Mouse (Mus musculus): ENCODE data around the gene Hist1h2bg. TPM values are rescaled to one million over a fixed set of nuclear protein-coding genes. Genes with fewer than 3 reads are reported as not detected.

Hist1h2bg gene
- polyA plus RNA-seq (2012; ENCODE audit: low replicate concordance): 19.7 and 30.7 TPM in 2 replicates

DNA sequence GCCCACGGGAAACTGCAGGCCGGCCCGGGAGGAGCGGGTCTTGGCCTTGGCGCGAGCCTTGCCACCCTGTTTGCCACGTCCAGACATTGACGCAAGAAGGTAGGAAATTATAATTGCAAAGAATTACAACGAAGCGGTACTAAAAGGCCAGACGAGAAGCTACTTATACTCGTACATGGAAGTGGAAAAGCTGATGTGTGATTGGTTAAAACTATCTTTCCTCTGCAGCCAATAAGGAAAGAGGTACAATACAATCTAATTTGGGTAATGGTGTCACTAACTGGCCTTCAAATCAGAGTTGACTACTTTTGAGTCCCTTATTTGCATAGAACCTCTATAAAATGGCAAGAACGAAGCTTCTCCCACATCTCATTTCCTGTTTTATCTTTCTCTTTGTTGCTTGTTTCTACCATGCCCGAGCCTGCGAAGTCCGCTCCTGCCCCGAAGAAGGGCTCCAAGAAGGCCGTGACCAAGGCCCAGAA is at the start of gene Hist1h2bg, which contains the start of gene Hist1h2ae:
Gene Hist1h2bg (plus strand): TSS at position 375 of the 482 bp plus-strand sequence.
Gene Hist1h2ae (minus strand): TSS at position 199 of the 482 bp plus-strand sequence.

DNA sequence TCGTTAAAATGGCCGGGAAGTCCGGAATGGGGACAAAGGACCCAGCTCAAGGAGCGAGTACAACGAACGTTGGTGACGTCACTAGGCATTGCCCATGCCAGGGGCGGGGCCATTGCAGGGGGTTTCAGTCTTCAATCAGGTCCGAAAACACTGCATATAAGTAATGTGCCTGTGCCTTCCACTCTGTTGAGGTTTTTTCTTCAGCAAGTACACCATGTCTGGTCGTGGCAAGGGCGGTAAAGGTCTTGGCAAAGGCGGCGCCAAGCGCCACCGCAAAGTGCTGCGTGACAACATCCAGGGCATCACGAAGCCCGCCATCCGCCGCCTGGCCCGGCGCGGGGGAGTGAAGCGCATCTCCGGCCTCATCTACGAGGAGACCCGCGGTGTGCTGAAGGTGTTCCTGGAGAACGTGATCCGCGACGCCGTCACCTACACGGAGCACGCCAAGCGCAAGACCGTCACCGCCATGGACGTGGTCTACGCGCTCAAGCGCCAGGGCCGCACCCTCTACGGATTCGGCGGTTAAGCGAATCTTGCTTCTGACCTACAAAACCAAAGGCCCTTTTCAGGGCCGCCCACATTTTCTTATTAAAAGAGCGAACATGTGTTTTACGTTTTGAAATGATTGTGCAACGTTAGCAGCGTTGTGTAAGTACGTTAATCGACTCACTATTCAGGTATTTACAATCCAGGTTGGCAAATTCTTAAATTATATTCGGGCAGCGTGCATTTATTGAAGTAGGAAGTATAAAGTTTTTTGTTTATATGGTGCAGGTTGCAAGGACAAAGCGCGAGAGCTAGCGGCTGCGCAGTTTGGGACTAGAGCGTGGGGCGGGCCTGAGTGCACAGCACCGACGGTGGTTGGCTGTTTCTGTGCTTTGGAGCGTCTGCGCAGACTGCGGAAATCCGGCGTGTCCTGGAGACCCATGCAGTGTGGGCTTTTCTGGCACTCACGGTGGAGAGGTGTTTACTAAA is 40.0 kb upstream of the Hist1h2bg start, which contains the start of gene Hist1h4h:
Gene Hist1h4h (plus strand): TSS at position 150 of the 975 bp plus-strand sequence.

DNA sequence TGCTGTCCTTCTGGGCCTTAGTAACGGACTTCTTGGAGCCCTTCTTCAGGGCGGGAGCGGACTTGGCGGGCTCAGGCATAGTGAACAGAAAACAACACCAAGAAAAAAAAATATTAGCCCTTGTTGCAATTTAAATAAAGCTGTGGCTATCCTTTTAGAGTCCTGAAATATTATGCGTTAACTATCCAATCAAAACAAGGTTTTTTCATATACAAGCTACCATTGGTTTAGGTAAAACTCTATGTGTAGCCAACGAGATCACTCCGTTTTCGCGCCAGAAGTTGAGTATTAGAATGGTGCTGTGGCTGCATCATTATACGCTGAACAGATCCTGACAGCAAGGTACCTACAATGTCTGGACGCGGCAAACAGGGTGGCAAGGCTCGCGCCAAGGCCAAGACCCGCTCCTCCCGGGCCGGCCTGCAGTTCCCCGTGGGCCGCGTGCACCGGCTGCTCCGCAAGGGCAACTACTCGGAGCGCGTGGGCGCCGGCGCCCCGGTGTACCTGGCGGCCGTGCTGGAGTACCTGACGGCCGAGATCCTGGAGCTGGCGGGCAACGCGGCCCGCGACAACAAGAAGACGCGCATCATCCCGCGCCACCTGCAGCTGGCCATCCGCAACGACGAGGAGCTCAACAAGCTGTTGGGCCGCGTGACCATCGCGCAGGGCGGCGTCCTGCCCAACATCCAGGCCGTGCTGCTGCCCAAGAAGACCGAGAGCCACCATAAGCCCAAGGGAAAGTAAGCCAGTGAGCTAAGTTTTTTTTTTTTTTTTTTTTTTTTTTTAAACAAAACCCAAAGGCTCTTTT is 37.4 kb upstream of the Hist1h2bg start, which contains the start of gene Hist1h2af:
Gene Hist1h2af (plus strand): TSS at position 347 of the 808 bp plus-strand sequence.

DNA sequence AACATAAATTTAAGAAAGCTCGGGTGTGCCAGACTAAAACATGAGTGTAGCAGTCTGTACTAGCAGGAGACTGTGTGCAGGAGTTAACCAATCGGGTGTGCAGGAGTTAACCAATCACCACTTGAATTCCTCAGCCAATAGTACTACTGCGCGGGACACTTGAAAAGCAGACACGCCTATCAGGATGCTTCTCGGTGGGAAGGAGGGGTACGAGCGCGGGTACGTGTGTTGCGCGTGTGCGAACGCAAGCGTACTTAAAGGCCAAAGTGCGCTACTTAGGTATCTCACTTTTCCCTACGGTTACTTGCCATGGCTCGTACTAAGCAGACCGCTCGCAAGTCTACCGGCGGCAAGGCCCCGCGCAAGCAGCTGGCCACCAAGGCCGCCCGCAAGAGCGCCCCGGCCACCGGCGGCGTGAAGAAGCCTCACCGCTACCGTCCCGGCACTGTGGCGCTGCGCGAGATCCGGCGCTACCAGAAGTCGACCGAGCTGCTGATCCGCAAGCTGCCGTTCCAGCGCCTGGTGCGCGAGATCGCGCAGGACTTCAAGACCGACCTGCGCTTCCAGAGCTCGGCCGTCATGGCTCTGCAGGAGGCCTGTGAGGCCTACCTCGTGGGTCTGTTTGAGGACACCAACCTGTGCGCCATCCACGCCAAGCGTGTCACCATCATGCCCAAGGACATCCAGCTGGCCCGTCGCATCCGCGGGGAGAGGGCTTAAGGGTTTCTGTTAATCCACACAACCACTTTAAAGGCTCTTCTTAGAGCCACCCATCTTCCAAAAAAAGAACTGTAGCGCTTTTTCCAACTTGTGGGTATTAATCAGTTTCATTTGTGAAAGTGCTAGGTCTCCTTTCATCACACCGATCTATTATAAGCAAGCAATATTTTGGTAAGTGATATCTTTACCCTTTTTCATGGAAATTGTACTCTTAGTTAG is 35.8 kb upstream of the Hist1h2bg start, which contains the start of gene Hist1h3g:
Gene Hist1h3g (plus strand): TSS at position 286 of the 939 bp plus-strand sequence.

DNA sequence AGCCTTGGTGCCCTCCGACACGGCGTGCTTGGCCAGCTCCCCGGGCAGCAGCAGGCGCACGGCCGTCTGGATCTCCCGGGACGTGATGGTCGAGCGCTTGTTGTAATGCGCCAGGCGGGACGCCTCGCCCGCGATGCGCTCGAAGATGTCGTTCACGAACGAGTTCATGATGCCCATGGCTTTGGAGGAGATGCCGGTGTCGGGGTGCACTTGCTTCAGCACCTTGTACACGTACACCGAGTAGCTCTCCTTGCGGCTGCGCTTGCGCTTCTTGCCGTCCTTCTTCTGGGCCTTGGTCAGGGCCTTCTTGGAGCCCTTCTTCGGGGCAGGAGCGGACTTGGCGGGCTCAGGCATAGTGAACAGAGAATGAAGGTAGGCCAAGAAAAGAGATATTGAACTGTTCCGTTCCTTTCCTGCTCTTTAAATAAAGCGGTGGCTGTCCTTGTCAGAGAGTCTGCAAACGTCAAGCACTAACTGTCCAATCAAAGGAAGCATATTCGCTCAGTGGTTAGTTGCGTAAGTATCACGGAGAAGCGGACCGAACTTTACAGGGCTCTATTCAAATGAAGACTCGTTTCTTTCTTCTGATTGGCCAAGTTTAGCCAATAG is 28.1 kb upstream of the Hist1h2bg start, which contains the start of gene Hist1h2bh:
Gene Hist1h2bh (minus strand): TSS at position 394 of the 609 bp plus-strand sequence.

DNA sequence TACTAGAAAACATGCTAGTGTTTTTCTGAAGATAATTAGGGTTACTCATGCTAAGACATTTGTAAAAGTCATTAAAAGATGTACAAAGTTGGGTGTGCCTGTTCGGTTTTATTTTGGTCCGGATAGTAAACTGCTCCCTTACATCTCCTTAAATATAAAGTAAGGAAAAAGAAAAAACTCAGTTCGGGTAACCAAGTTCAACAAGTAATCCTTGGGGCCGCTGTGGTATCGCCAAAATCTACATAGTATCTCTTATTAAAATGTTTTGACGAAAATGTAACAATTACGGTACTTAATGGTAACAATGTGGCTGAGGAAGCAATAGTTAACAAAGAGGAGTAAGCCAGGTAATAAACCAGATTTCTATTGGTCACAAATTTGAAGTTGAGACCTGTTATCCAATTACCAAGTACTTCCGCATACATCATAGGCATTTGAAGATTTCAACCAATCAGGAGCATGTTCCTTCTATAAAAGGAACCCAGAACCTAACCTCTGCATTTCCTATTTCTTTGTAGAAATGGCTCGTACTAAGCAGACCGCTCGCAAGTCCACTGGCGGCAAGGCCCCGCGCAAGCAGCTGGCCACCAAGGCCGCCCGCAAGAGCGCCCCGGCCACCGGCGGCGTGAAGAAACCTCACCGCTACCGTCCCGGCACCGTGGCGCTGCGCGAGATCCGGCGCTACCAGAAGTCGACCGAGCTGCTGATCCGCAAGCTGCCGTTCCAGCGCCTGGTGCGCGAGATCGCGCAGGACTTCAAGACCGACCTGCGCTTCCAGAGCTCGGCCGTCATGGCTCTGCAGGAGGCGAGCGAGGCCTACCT is 27.0 kb upstream of the Hist1h2bg start, which contains the start of gene Hist1h3f:
Gene Hist1h3f (plus strand): TSS at position 88 of the 822 bp plus-strand sequence.

DNA sequence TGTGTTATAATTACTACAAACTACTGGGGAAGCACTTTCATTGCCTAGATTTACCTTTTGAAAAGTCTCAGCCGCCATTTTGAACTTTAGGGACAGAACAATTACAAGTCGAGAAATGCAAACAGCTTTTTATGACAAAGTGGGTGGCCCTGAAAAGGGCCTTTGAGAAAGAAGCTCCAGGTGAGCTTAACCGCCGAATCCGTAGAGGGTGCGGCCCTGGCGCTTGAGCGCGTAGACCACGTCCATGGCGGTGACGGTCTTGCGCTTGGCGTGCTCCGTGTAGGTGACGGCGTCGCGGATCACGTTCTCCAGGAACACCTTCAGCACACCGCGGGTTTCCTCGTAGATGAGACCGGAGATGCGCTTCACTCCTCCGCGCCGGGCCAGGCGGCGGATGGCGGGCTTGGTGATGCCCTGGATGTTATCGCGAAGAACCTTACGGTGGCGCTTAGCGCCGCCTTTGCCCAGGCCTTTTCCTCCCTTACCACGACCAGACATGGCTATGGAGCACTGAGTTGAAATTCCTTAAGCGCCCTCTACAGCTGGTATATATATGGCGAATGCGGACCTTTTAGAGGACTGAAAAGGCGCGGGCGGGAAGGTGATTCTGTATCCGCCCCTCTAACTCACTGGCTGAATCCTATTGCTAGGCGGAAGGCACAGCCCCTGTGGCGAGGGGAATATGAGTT is 19.9 kb upstream of the Hist1h2bg start, which contains the start of gene Hist1h4f:
Gene Hist1h4f (minus strand): TSS at position 503 of the 689 bp plus-strand sequence.

DNA sequence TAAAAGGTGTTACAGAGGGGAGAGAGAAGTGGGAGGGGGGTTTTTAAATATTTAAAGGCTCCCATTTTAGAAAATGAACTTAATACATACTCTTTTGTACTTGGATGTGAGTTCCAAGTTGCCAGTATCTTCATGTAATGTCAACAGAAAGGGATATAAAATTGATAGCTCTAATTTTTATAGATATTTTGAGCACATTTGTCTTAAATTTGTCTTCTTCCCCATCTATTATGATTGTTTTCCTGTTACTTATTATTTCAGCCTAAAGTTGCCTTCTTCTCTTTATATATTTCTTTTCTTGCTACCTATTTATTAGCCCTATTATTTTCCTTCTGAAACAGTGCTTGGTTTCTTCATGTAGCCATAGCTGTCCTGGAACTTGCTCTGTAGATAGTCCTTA is 18.2 kb upstream of the Hist1h2bg start, which contains the start of gene Hist1h1d:
Gene Hist1h1d (plus strand): TSS at position 301 of the 400 bp plus-strand sequence.

DNA sequence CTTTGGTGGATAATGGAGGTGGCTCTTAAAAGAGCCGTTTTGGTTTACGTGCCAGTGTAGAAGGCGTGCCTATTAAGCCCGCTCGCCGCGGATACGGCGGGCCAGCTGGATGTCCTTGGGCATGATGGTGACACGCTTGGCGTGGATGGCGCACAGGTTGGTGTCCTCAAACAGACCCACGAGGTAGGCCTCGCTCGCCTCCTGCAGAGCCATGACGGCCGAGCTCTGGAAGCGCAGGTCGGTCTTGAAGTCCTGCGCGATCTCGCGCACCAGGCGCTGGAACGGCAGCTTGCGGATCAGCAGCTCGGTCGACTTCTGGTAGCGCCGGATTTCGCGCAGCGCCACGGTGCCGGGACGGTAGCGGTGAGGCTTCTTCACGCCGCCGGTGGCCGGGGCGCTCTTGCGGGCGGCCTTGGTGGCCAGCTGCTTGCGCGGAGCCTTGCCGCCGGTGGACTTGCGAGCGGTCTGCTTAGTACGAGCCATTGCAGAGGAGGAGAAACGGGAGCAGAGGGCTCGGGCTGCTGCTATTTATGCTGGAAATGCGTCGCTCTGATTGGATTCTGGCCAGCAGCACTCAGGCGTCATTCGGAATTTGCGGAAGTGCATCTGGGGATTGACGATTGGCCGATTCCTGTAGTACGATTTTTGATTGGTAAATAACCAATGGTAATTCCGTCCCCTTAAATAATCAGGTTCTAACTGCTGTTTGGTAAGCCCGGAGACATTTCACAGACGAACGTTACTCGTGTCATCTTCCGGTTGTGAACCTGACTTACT is 9.1 kb upstream of the Hist1h2bg start, which contains the start of gene Hist1h3e:
Gene Hist1h3e (minus strand): TSS at position 487 of the 777 bp plus-strand sequence.

DNA sequence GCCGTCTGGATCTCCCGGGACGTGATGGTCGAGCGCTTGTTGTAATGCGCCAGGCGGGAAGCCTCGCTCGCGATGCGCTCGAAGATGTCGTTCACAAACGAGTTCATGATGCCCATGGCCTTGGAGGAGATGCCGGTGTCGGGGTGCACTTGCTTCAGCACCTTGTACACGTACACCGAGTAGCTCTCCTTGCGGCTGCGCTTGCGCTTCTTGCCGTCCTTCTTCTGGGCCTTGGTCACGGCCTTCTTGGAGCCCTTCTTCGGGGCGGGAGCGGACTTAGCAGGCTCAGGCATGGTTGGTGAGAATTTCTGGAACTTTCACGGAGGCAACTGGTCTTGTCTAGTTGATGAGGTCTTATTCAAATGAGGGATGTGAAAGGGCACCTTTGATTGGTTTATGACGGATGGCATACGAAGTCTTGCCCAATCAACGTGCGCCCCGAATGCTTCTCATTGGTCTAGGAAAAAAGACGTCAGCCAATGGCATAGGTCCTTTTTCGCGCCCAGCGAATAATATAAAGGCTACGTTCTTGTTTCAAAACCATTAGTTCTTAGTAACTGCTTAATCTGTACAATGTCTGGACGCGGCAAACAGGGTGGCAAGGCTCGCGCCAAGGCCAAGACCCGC is 2.8 kb downstream of the Hist1h2bg start, which contains the start of the genes Hist1h2bf and Hist1h2ad:
Gene Hist1h2bf (minus strand): TSS at position 299 of the 627 bp plus-strand sequence.
Gene Hist1h2ad (plus strand): TSS at position 484 of the 627 bp plus-strand sequence.

DNA sequence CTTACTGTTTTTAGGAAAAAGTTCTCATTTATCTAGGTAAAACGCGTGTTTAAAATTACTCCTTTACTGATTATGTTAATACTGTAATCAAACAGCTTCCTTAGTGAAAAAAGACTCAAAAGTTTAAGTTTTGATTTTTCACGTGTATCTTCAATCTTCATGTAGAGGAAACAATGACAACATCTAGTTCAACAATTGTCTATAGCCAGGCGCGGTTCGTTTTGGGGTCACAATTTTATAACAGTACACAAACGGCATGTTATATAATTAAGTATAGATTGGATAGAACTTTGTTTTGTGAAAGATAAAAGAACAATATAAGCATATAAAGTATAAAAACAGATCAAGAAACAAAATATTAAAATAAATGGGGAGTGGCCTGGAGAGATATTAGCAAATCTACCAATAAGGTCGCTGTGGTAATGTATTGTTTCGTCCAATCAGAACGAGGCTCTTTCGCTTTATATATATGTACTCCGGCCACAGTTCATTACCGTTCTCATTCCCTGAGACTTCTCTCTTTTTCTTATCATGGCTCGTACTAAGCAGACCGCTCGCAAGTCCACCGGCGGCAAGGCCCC is 4.2 kb downstream of the Hist1h2bg start, which contains the start of gene Hist1h3d:
Gene Hist1h3d (plus strand): TSS at position 493 of the 581 bp plus-strand sequence.

DNA sequence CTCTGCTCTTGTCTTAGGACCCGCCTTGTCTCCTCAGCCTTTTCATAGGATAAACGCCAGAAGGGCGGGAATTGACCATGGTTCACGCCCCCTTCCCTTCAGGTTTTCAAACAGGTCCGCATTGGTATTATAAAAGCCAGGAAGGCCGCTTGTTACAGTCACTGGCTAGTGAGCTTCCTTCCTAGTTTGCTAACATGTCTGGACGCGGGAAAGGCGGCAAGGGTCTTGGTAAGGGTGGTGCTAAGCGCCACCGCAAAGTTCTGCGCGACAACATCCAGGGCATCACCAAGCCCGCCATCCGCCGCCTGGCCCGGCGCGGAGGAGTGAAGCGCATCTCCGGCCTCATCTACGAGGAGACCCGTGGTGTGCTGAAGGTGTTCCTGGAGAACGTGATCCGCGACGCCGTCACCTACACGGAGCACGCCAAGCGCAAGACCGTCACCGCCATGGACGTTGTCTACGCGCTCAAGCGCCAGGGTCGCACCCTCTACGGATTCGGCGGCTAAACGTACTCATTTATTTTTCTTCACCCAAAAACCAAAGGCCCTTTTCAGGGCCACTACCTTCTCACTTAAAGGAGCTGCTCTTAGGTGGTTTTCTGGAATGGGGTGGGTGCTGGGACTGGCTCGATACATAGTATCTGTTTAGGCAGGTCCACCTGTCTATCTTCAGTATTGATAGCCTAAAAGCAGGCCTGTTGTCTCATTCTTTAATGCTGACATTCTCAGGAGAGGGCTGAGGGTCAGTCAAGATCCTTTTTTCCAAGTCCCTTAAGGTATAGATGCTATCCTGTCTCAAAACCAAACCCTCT is 10.4 kb downstream of the Hist1h2bg start, which contains the start of gene Hist1h4d:
Gene Hist1h4d (plus strand): TSS at position 191 of the 811 bp plus-strand sequence.

DNA sequence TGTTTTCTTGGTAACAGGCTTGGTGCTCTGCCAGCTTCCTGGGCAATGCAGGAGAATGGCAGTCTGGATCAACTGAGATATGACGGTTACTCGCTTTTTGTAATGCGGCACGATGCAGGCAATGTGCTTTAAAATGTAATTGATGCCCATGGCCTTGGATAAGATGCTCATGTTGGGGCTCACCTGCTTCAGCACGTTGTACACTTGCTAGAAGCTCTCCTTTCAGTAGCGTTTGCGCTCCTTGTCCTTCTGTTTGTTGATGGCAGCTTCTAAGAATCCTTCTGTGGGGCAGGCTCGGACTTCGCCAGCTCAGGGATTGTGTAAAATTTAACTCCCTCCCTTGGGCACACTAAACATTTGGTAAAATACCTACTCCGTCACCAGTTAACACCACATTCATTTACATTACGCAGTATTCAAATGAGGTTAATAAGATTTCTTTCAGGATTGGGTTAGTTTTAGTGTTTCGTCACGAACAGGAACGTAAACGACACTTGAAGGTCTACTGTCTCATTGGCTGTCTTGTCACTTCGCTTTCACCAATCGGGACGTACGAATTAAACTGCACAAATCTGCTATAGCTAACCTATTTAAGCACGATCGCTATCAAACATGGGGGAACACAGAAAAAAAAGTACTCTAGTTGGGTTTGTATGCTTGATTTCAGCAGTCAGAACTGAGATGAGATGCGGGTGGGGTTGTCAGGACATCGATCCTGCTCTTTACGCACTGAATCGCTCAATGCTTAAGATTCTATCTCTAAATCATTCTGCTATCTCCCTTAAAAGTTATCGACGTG is 49.7 kb downstream of the Hist1h2bg start, which contains the start of gene Hist1h2be:
Gene Hist1h2be (minus strand): TSS at position 392 of the 799 bp plus-strand sequence.

